8 mouse cellular contexts compared by ENCODE assay signal in genomic region chr9:121314541-121315152, GRCm38 (mm10). TPM values are rescaled to one million over a fixed set of nuclear protein-coding genes. Genes with fewer than 3 reads are reported as not detected.
A peak's percentile ranks its signal among the peaks of the same experiment; 100 is the strongest.
DNase-seq lines count a peak whose midpoint lies in the region; ATAC-seq and TF ChIP-seq lines count a peak whose summit lies in the region.

No protein-coding gene starts in this region.

- peak overlapping the region; percentile 29 for H3K4me3 ChIP-seq in intestine, postnatal 0 days (ENCODE audit: low read depth, low read length)
- peak overlapping the region; percentile 93 for H3K4me3 ChIP-seq in megakaryocyte, embryonic 14.5 days (replicated peaks)
- H3K4me3 ChIP-seq in stomach, postnatal 0 days (ENCODE audit: low read depth, low read length), result peak overlapping the region; percentile 31

- H3K9ac ChIP-seq in intestine, postnatal 0 days (ENCODE audit: low read depth, low read length), result peak overlapping the region; percentile 53
- peak overlapping the region; percentile 56; the same call in 1 of the 2 replicates for H3K9ac ChIP-seq in stomach, postnatal 0 days (ENCODE audit: low read length)

- H3K27me3 ChIP-seq in intestine, postnatal 0 days (replicated peaks; ENCODE audit: control insufficient read depth, insufficient read depth, low read length), result no peaks in the 10 kb centered on the region
- H3K27me3 ChIP-seq in megakaryocyte, embryonic 14.5 days (replicated peaks), result peaks cover 2% of the 10 kb centered on the region
- H3K27me3 ChIP-seq in stomach, postnatal 0 days (ENCODE audit: control insufficient read depth, insufficient read depth, low read length), result no peaks in the 10 kb centered on the region

- no peaks in the 10 kb centered on the region for H3K9me3 ChIP-seq in intestine, postnatal 0 days (ENCODE audit: control insufficient read depth)
- no peaks in the 10 kb centered on the region for H3K9me3 ChIP-seq in megakaryocyte, embryonic 14.5 days
- H3K9me3 ChIP-seq in stomach, postnatal 0 days (ENCODE audit: control insufficient read depth, low read length), result no peaks in the 10 kb centered on the region

- peak overlapping the region; percentile 68 for H3K4me2 ChIP-seq in intestine, postnatal 0 days (replicated peaks; ENCODE audit: low read depth)
- H3K4me2 ChIP-seq in stomach, postnatal 0 days (replicated peaks; ENCODE audit: low read depth), result peak overlapping the region; percentile 73

- no peak for TF ChIP-seq CTCF in intestine, postnatal 0 days (IDR thresholded peaks at IDR 0.05; ENCODE audit: low read depth)
- TF ChIP-seq CTCF in stomach, postnatal 0 days (IDR thresholded peaks at IDR 0.05; ENCODE audit: low read depth), result no peak

- peaks cover 26% of the 10 kb centered on the region; the same call in 1 of the 2 replicates for H3K4me1 ChIP-seq in intestine, postnatal 0 days (replicated peaks; ENCODE audit: control insufficient read depth, insufficient read depth, low read length)
- peaks cover 62% of the 10 kb centered on the region for H3K4me1 ChIP-seq in megakaryocyte, embryonic 14.5 days
- H3K4me1 ChIP-seq in stomach, postnatal 0 days (replicated peaks; ENCODE audit: control insufficient read depth, insufficient read depth), result peaks cover 20% of the 10 kb centered on the region

- ATAC-seq in intestine, postnatal 0 days, result peak; percentile 61
- peak; percentile 49 for ATAC-seq in stomach, postnatal 0 days (ENCODE audit: low FRiP score, low TSS enrichment)

- 0 out of 2 replicates have a peak, but pooled peaks cover 4% of the 10 kb centered on the region for H3K36me3 ChIP-seq in intestine, postnatal 0 days (ENCODE audit: control insufficient read depth, insufficient read depth)
- peaks cover 13% of the 10 kb centered on the region for H3K36me3 ChIP-seq in megakaryocyte, embryonic 14.5 days (replicated peaks; ENCODE audit: low read length)
- H3K36me3 ChIP-seq in stomach, postnatal 0 days (ENCODE audit: control insufficient read depth, insufficient read depth, low read length), result no peaks in the 10 kb centered on the region

- peak; percentile 23 for DNase-seq in CD4-positive helper T cell, adult 2 months (ENCODE audit: low read depth, low spot score)
- peak; percentile 54 for DNase-seq in MN1 (ENCODE audit: low spot score)
- DNase-seq in heart, adult 18-20 months, result peak; percentile 83 to 85
- peak; percentile 55 for DNase-seq in stomach, postnatal 0 days (ENCODE audit: low spot score)
- DNase-seq in adrenal gland, adult 8-10 months, result no peak
- DNase-seq in spleen, postnatal 4 days (ENCODE audit: low spot score in 2 of 2), result no peak

- H3K27ac ChIP-seq in intestine, postnatal 0 days (ENCODE audit: low read depth, low read length), result peak overlapping the region; percentile 95
- H3K27ac ChIP-seq in stomach, postnatal 0 days (replicated peaks), result peak overlapping the region; percentile 95

- 1% methylated on average over 14 of the region's 14 CpGs for WGBS in intestine, postnatal 0 days
- WGBS in stomach, postnatal 0 days, result 2% methylated on average over 14 of the region's 14 CpGs

- no peak for TF ChIP-seq EP300 in stomach, postnatal 0 days (optimal IDR thresholded peaks at IDR 0.05)

RNA-seq across cellular contexts. Expression of gene Trak1, which starts 17.3 kb away (rescaled TPM):
- total RNA-seq in heart, adult 18-20 months (2021), result 100 to 1,000 TPM; 294 to 298 TPM
- 16.3 and 17.2 TPM in 2 replicates for polyA plus RNA-seq in intestine, postnatal 0 days (2015; fragmentation: Nextera tagmentation; extraction: Ambion mirVana)
- 5.1 and 9.7 TPM in 2 replicates for polyA plus RNA-seq in megakaryocyte, embryonic 14.5 days (2012; ENCODE audit: insufficient read depth, low replicate concordance)
- 24.0 and 27.7 TPM in 2 replicates for polyA plus RNA-seq in stomach, postnatal 0 days (2015; fragmentation: Nextera tagmentation; extraction: Ambion mirVana)
- 10 to 100 TPM; 59.3 to 80.6 (median 74.3) TPM for total RNA-seq in adrenal gland, adult 8-10 months (2022)

RNA-seq across cellular contexts. Expression of gene Ulk4, which starts 37.6 kb away (rescaled TPM):
- under 1 TPM; 0.22 to 0.46 TPM for total RNA-seq in heart, adult 18-20 months (2021)
- 108 and 111 TPM in 2 replicates for polyA plus RNA-seq in intestine, postnatal 0 days (2015; fragmentation: Nextera tagmentation; extraction: Ambion mirVana)
- polyA plus RNA-seq in megakaryocyte, embryonic 14.5 days (2012; ENCODE audit: insufficient read depth, low replicate concordance), result not detected in 2 replicates
- polyA plus RNA-seq in stomach, postnatal 0 days (2015; fragmentation: Nextera tagmentation; extraction: Ambion mirVana), result 69.3 and 73.3 TPM in 2 replicates
- total RNA-seq in adrenal gland, adult 8-10 months (2022), result 1 to 10 TPM; 1.7 to 4.8 (median 2.6) TPM

Comparison
In these comparisons a context has a peak if more than half of its experiments do, and no peak if none do; other contexts are left out.
1. DNase-seq: peak in CD4-positive helper T cell, adult 2 months (single experiment), MN1 (single experiment), heart, adult 18-20 months (2 of 2) and stomach, postnatal 0 days (single experiment); none in adrenal gland, adult 8-10 months (single experiment) and spleen, postnatal 4 days (0 of 2).
2. H3K4me3 ChIP-seq: peak in every context shown above with its lines; median percentile 93 in megakaryocyte, embryonic 14.5 days; 31 in stomach, postnatal 0 days; 29 in intestine, postnatal 0 days.
3. RNA of gene Ulk4, which starts 37.6 kb away (polyA plus RNA-seq): 108 to 111 TPM in intestine, postnatal 0 days and 69.3 to 73.3 TPM in stomach, postnatal 0 days; not detected in megakaryocyte, embryonic 14.5 days; every median in the first group is over 10 times any median in the second.